Mouse (Mus musculus) lung, postnatal 36 days (tissue): ENCODE measurements around the gene A4gnt.
A peak's percentile ranks its signal among the peaks of the same experiment; 100 is the strongest.

Experiments used
- DNase-seq: peaks from one replicate; pipeline ENCODE4 v3.0.0; 2022; ENCODE audit warnings: mixed read lengths

A4gnt gene

DNA sequence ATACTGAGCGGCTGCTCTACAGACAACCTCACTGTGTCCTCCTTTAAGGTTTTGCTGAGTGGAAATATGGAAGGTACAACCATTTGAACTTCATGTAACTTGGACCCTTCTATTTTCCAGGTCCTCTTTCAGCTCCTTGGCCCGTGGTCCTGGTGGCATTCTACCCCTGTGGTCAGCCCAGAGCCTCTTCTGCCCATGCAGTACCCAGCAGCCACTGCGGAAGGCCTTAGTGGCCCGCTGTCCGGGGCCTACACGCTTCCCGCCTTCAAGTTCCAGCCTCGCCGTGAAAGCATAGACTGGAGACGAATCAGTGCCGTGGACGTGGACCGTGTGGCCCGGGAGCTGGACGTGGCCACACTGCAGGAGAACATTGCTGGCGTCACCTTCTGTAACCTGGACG lies 24.9 kb downstream of the A4gnt start:
- no peak for DNase-seq

DNA sequence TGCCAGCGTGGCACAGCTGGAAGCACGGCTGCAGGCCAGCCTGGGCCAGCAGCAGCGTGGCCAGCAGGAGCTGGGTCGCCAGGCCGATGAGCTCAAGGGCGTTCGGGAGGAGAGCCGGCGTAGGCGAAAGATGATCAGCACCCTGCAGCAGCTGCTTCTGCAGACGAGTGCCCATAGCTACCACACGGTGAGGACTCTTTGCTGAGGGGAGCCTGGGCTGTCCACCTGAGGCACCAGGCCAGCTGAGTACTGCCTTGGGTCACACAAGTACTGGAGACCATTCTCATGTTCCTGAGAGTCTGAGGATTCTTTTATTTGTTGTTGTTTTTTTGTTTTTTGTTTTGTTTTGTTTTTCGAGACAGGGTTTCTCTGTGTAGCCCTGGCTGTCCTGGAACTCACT lies 25.4 kb downstream of the A4gnt start:
- DNase-seq: no peak

DNA sequence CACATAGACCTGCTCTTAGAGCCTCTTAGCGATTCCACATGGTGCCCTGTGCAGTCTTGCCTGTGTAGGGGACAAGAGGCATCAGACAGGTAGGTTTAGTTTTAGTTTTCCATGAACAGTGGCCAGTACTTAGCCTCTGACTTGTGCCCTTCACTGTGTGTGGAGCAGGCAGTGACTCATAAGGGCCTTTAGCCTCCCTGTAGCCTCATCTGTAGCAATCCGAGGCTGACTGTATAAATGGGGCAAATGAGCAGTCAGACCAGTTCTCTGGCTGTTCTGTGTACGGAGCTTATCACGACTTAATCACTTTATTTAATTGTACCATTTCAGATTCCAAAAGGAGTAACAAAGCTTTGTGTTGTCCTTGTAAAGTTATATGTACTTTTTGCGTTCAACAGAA lies 27.7 kb downstream of the A4gnt start:
- DNase-seq: no peak

DNA sequence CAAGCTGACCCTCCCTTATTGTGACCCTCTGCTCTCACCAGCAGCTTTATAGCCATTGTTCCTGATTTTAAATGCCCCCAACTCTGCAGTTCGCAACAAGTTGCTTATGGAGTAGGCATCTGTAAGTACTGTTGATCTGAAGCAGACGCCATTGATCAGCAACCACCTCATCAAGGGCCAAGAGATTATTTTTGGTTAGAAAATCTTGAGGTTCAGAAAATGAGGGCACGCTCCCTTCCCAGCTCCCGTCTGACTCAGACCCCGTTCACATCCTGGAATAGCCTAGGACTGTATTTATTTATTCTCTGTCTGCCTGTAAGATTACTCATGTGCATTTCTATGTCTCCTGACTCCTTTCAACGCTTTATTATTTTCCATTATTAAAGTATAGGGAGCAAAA lies 33.1 kb downstream of the A4gnt start:
- peak; percentile 43 for DNase-seq

DNA sequence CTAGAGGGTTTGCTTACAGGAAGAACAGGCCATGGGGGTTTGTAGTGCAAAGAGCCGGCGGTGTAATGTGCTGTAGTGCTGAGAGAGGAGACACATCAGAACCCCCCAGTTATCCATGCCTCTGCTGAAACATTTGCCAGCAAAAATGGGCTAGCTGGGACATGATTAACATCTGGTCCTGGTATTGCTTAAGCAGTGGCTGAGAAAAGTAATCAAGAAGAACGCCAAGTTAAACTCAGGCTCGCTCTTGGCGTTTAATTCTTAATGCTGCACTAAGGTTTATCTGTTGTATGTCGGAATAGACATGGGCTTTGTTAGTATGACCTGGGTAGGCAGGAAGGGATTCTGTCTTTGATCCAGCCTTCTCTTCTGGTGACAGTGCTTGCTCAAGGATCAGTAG lies 33.8 kb downstream of the A4gnt start:
- peak; percentile 24 for DNase-seq

GRCm38 (mm10) chr9:99660756-99661155 lies 48.5 kb downstream of the A4gnt start:
- no peak for DNase-seq

DNA sequence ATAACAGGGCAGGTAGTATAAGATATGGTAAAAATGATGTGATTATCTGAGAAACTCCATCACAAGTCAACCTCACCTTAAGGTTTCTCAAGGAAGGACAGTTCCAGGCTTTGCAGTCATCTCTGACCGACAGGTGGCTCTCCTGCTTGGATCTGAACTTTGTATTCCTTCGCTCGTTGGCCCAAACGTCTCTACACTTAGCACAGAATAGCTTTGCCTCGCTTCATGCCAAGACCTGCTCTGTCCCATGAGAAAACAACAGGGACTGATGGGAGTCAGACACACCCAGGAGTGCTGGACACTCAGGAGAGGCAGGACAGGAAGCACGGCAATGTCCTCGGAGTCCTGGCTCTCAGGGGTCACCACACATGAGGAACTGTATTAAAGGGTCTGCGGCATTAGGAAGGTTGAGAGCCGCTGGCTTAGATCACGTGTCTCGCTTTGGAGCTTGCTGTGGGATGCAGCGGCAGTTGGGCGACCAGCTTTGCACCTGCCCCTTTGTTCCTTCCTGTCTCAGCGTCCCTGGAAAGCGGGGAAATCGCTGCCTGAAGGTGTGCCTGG lies 49.4 kb downstream of the A4gnt start:
- DNase-seq: no peak

DNA sequence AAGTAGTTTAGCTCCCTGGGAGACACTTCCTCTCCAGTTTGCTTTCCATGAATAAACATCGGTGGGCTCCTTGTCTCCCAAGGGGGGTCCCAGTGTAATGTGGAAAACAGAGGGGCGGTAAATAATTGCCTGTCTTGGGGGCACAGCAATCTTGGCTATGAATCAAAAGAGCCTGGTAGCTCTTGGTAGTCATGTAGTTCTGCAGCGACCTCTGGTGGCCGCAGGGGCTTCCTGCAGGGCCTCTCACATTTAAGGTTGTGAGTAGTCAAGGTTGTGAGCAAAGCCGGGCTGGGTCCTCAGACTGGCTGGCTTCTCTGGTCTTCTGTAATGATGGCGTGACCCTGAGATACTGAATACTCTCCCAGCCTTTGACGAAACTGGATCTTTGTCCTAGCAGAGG lies 50.1 kb downstream of the A4gnt start:
- peak; percentile 79 for DNase-seq

DNA sequence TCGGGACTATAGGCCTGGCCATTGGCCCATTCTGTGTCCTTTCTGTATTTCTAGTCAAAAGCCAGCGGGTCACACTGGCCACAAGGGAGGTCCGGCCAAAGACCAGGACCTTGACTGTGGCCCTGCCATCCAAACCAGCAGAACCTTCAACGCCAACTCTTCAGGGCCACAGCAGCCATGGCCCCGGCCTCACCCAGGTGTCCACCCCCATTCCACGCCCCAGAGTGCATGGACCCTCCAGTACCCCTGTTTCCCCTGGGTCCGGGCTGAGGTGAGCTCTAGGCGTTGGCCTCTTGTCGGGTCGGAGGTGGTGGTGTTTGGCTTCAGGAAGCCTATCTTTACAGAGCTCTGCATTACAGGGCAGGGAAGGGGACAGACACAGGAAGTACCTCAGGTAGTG lies 50.6 kb downstream of the A4gnt start:
- DNase-seq: no peak

DNA sequence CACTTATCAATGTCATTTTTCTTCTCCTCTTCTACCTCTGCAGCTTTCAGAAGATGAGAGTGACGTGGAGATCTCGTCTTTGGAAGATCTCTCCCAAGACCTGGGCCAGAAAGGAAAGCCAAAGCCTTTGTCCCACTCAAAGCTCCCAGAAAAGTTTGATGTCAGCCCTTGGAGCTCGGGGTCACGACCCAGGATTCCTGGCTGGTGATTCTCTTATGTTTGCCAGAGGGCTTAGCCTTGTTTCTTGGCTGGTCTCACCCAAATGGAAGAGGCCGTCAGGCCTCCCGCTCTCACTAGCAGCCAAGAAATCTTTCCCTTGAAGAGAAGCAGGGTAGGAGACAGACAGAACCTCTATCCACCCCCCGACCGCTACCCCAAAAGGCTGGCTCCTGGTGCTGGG lies 55.3 kb downstream of the A4gnt start:
- peak; percentile 72 for DNase-seq

- DNase-seq: peak; percentile 52
Measured at GRCm38 (mm10) chr9:99671603-99672002, 59.3 kb downstream of the A4gnt start.
